Mouse (Mus musculus): ENCODE measurements around the gene Pnrc1. TPM values are rescaled to one million over a fixed set of nuclear protein-coding genes. Genes with fewer than 3 reads are reported as not detected.

Gene Pnrc1
- polyA plus RNA-seq, 1 experiment from 2014 or later: 153 TPM

- H3K4me2 ChIP-seq (replicated peaks; ENCODE audit: low read depth, low read length): no peak overlapping the region
- no peak overlapping the region for H3K9ac ChIP-seq (replicated peaks; ENCODE audit: low read depth)
- no peak overlapping the region for H3K27ac ChIP-seq (ENCODE audit: low read length)
- 74% methylated on average over 12 of the region's 12 CpGs for WGBS
- no peak for TF ChIP-seq EP300 (IDR thresholded peaks at IDR 0.05)
- TF ChIP-seq CTCF (IDR thresholded peaks at IDR 0.05): no peak
- no peak for ATAC-seq
- no peaks in the 10 kb centered on the region for H3K9me3 ChIP-seq (ENCODE audit: low read length)
- no peak for DNase-seq (ENCODE audit: low spot score)
- H3K27me3 ChIP-seq (replicated peaks; ENCODE audit: insufficient read depth, low read length): no peaks in the 10 kb centered on the region
- H3K36me3 ChIP-seq (ENCODE audit: insufficient read depth, low read length): peaks cover 19% of the 10 kb centered on the region; the same call in 1 of the 2 replicates
- H3K4me3 ChIP-seq (ENCODE audit: low read depth, low read length): no peak overlapping the region
- peaks cover 5% of the 10 kb centered on the region; the same call in 1 of the 2 replicates for H3K4me1 ChIP-seq (ENCODE audit: insufficient read depth, low read depth, low read length)
Observed at GRCm38 (mm10) chr4:33243016-33243758, 46.8 kb downstream of the Pnrc1 start.

GRCm38 (mm10) chr4:33242536-33242935, 47.4 kb downstream of the Pnrc1 start:
- H3K9ac ChIP-seq (replicated peaks; ENCODE audit: low read depth): no peak overlapping the region
- no peak for ATAC-seq
- peaks cover 19% of the 10 kb centered on the region; the same call in 1 of the 2 replicates for H3K36me3 ChIP-seq (ENCODE audit: insufficient read depth, low read length)
- WGBS: 44% methylated on average over 5 of the region's 5 CpGs
- no peak overlapping the region for H3K4me3 ChIP-seq (ENCODE audit: low read depth, low read length)
- no peaks in the 10 kb centered on the region for H3K27me3 ChIP-seq (replicated peaks; ENCODE audit: insufficient read depth, low read length)
- no peak overlapping the region for H3K27ac ChIP-seq (ENCODE audit: low read length)
- no peak overlapping the region for H3K4me2 ChIP-seq (replicated peaks; ENCODE audit: low read depth, low read length)
- TF ChIP-seq CTCF (IDR thresholded peaks at IDR 0.05) (no peak), EP300 (IDR thresholded peaks at IDR 0.05) (no peak)
- H3K9me3 ChIP-seq (ENCODE audit: low read length): no peaks in the 10 kb centered on the region
- peaks cover 5% of the 10 kb centered on the region; the same call in 1 of the 2 replicates for H3K4me1 ChIP-seq (ENCODE audit: insufficient read depth, low read depth, low read length)
- DNase-seq (ENCODE audit: low spot score): no peak

GRCm38 (mm10) chr4:33230881-33231280, 59.1 kb downstream of the Pnrc1 start:
- no peaks in the 10 kb centered on the region for H3K4me1 ChIP-seq (ENCODE audit: insufficient read depth, low read depth, low read length)
- ATAC-seq (no peak), DNase-seq (ENCODE audit: low spot score) (no peak)
- no peak for TF ChIP-seq EP300 (IDR thresholded peaks at IDR 0.05)
- no peak for TF ChIP-seq CTCF (IDR thresholded peaks at IDR 0.05)
- no peaks in the 10 kb centered on the region for H3K36me3 ChIP-seq (ENCODE audit: insufficient read depth, low read length)
- WGBS: 88% methylated on average over 18 of the region's 18 CpGs
- no peak overlapping the region for H3K4me2 ChIP-seq (replicated peaks; ENCODE audit: low read depth, low read length)
- H3K27ac ChIP-seq (ENCODE audit: low read length): no peak overlapping the region
- H3K9me3 ChIP-seq (ENCODE audit: low read length): no peaks in the 10 kb centered on the region
- no peak overlapping the region for H3K9ac ChIP-seq (replicated peaks; ENCODE audit: low read depth)
- no peak overlapping the region for H3K4me3 ChIP-seq (ENCODE audit: low read depth, low read length)
- no peaks in the 10 kb centered on the region for H3K27me3 ChIP-seq (replicated peaks; ENCODE audit: insufficient read depth, low read length)

- WGBS: 68% methylated on average over 4 of the region's 4 CpGs
- H3K4me2 ChIP-seq (replicated peaks; ENCODE audit: low read depth, low read length): no peak overlapping the region
- H3K9me3 ChIP-seq (ENCODE audit: low read length): no peaks in the 10 kb centered on the region
- TF ChIP-seq EP300 (IDR thresholded peaks at IDR 0.05): no peak
- no peak for TF ChIP-seq CTCF (IDR thresholded peaks at IDR 0.05)
- no peaks in the 10 kb centered on the region for H3K27me3 ChIP-seq (replicated peaks; ENCODE audit: insufficient read depth, low read length)
- no peak overlapping the region for H3K27ac ChIP-seq (ENCODE audit: low read length)
- ATAC-seq (no peak), DNase-seq (ENCODE audit: low spot score) (no peak)
- H3K4me3 ChIP-seq (ENCODE audit: low read depth, low read length): no peak overlapping the region
- H3K9ac ChIP-seq (replicated peaks; ENCODE audit: low read depth): no peak overlapping the region
- H3K4me1 ChIP-seq (ENCODE audit: insufficient read depth, low read depth, low read length): no peaks in the 10 kb centered on the region
- no peaks in the 10 kb centered on the region for H3K36me3 ChIP-seq (ENCODE audit: insufficient read depth, low read length)
Observed at GRCm38 (mm10) chr4:33229639-33230038, 60.3 kb downstream of the Pnrc1 start.

GRCm38 (mm10) chr4:33227164-33227563, 62.8 kb downstream of the Pnrc1 start:
- 77% methylated on average over 7 of the region's 7 CpGs for WGBS
- no peak overlapping the region for H3K9ac ChIP-seq (replicated peaks; ENCODE audit: low read depth)
- no peak overlapping the region for H3K27ac ChIP-seq (ENCODE audit: low read length)
- ATAC-seq (no peak), DNase-seq (ENCODE audit: low spot score) (no peak)
- H3K4me2 ChIP-seq (replicated peaks; ENCODE audit: low read depth, low read length): no peak overlapping the region
- TF ChIP-seq CTCF (IDR thresholded peaks at IDR 0.05) (no peak), EP300 (IDR thresholded peaks at IDR 0.05) (no peak)
- no peaks in the 10 kb centered on the region for H3K4me1 ChIP-seq (ENCODE audit: insufficient read depth, low read depth, low read length)
- H3K27me3 ChIP-seq (replicated peaks; ENCODE audit: insufficient read depth, low read length): no peaks in the 10 kb centered on the region
- no peaks in the 10 kb centered on the region for H3K9me3 ChIP-seq (ENCODE audit: low read length)
- no peak overlapping the region for H3K4me3 ChIP-seq (ENCODE audit: low read depth, low read length)
- H3K36me3 ChIP-seq (ENCODE audit: insufficient read depth, low read length): no peaks in the 10 kb centered on the region

GRCm38 (mm10) chr4:33224003-33224675, 65.8 kb downstream of the Pnrc1 start:
- WGBS: 45% methylated on average over 7 of the region's 7 CpGs

More at GRCm38 (mm10) chr4:33224003-33224675, 65.8 kb downstream of the Pnrc1 start:
- DNase-seq (ENCODE audit: low spot score) (no peak), ATAC-seq (no peak)
- Histone ChIP-seq H3K27me3 (replicated peaks; ENCODE audit: insufficient read depth, low read length) (no peaks in the 10 kb centered on the region), H3K27ac (ENCODE audit: low read length) (no peak overlapping the region), H3K9ac (replicated peaks; ENCODE audit: low read depth) (no peak overlapping the region), H3K4me2 (replicated peaks; ENCODE audit: low read depth, low read length) (no peak overlapping the region), H3K4me1 (ENCODE audit: insufficient read depth, low read depth, low read length) (no peaks in the 10 kb centered on the region), H3K36me3 (ENCODE audit: insufficient read depth, low read length) (no peaks in the 10 kb centered on the region), H3K9me3 (ENCODE audit: low read length) (no peaks in the 10 kb centered on the region), H3K4me3 (ENCODE audit: low read depth, low read length) (no peak overlapping the region)
- TF ChIP-seq CTCF (IDR thresholded peaks at IDR 0.05) (no peak), EP300 (IDR thresholded peaks at IDR 0.05) (no peak)

All from lung, postnatal 0 days (tissue).